Mouse (Mus musculus) neural tube, embryonic 14.5 days (tissue): ENCODE measurements around the gene Ttc28. TPM values are rescaled to one million over a fixed set of nuclear protein-coding genes. Genes with fewer than 3 reads are reported as not detected.

Source experiments
- ATAC-seq: fragments of 200-750 bp; cut with Nextera tagmentation; 2 replicates; pipeline ENCODE4 v1.8.0; 2017; ENCODE audit warnings: low read depth, mild to moderate bottlenecking, moderate TSS enrichment, moderate library complexity
- H3K27ac ChIP-seq: fragments of 300-500 bp; sonication (generic); 2 replicates; pipeline ENCODE4 v1.5.1; 2014; ENCODE audit warnings: low read depth, mild to moderate bottlenecking, control low read depth, low read length, moderate library complexity, mixed read lengths
- H3K27me3 ChIP-seq: fragments of 300-500 bp; sonication (generic); 2 replicates; pipeline ENCODE4 v1.6.1; 2014; ENCODE audit warnings: low read length; ENCODE audit not compliant: control insufficient read depth, insufficient read depth
- H3K36me3 ChIP-seq: fragments of 300-500 bp; sonication (generic); 2 replicates; pipeline ENCODE4 v1.6.1; 2014; ENCODE audit warnings: low read length, mixed read lengths; ENCODE audit not compliant: control insufficient read depth, insufficient read depth
- H3K4me1 ChIP-seq: fragments of 300-500 bp; sonication (generic); 2 replicates; pipeline ENCODE4 v1.6.1; 2014; ENCODE audit warnings: low read length; ENCODE audit not compliant: control insufficient read depth, insufficient read depth
- H3K4me2 ChIP-seq: fragments of 300-500 bp; sonication (generic); 2 replicates; pipeline ENCODE4 v1.6.1; 2014; ENCODE audit warnings: mild to moderate bottlenecking, low read depth, low read length, control low read depth
- H3K4me3 ChIP-seq: fragments of 300-500 bp; sonication (generic); 2 replicates; pipeline ENCODE4 v1.5.1; 2014; ENCODE audit warnings: low read depth, low read length, control low read depth, mixed read lengths
- H3K9ac ChIP-seq: fragments of 300-500 bp; sonication (generic); replicated peaks from 2 replicates; pipeline ENCODE4 v1.6.1; 2014; ENCODE audit warnings: low read depth, mild to moderate bottlenecking, control low read depth, low read length, mixed read lengths
- H3K9me3 ChIP-seq: fragments of 300-500 bp; sonication (generic); 2 replicates; pipeline ENCODE4 v1.6.1; 2016; ENCODE audit warnings: low read length; ENCODE audit not compliant: control insufficient read depth
- WGBS: fragments of 180-500 bp; shearing (Covaris S2); extraction: QIAGEN DNeasy Blood & Tissue Kit; methylation state at CpG from one replicate; pipeline ENCODE4 v1.1.7; 2014; 5-methylcytosine and 5-hydroxymethylcytosine counted together
- polyA plus RNA-seq: library from polyadenylated mRNA; unstranded; fragments of >200 nt; fragmentation: Nextera tagmentation; extraction: Ambion mirVana; gene quantifications from 2 replicates; pipeline ENCODE4 v1.2.1, GENCODE M21; 2014

Ttc28 gene
- polyA plus RNA-seq, 1 experiment from 2014 or later, result 37.6 TPM

- peak overlapping the region; percentile 67 for H3K27ac ChIP-seq
These were observed 348.2 kb downstream of the Ttc28 start for GRCm38 (mm10) chr5:111227850-111228249.

GRCm38 (mm10) chr5:111228302-111229040 is 348.9 kb downstream of the Ttc28 start:
- Histone ChIP-seq H3K27me3 (no peaks in the 10 kb centered on the region), H3K36me3 (peaks cover 12% of the 10 kb centered on the region), H3K9me3 (no peaks in the 10 kb centered on the region), H3K9ac (peak overlapping the region; percentile 16; the same call in 1 of the 2 replicates), H3K4me2 (no peak overlapping the region), H3K4me3 (no peak overlapping the region), H3K4me1 (peaks cover 66% of the 10 kb centered on the region), H3K27ac (peak overlapping the region; percentile 67)
- peak; percentile 47; the same call in 1 of the 2 replicates for ATAC-seq
- WGBS, result 11% methylated on average over 14 of the region's 14 CpGs

More at GRCm38 (mm10) chr5:111227850-111228249, 348.2 kb downstream of the Ttc28 start:
- Histone ChIP-seq H3K36me3 (peaks cover 16% of the 10 kb centered on the region), H3K4me1 (peaks cover 62% of the 10 kb centered on the region), H3K27me3 (no peaks in the 10 kb centered on the region), H3K4me3 (no peak overlapping the region), H3K4me2 (no peak overlapping the region), H3K9ac (0 out of 2 replicates have a peak overlapping the region, but pooled peaks have one; percentile 12), H3K9me3 (no peaks in the 10 kb centered on the region)
- 52% methylated on average over 5 of the region's 5 CpGs for WGBS
- ATAC-seq, result no peak

GRCm38 (mm10) chr5:111229041-111229394 is 349.4 kb downstream of the Ttc28 start:
- no peak overlapping the region for H3K4me3 ChIP-seq
- H3K9ac ChIP-seq, result 0 out of 2 replicates have a peak overlapping the region, but pooled peaks have one; percentile 16
- H3K27ac ChIP-seq, result peak overlapping the region; percentile 67
- H3K36me3 ChIP-seq, result peaks cover 6% of the 10 kb centered on the region
- ATAC-seq, result no peak
- no peak overlapping the region for H3K4me2 ChIP-seq
- peaks cover 64% of the 10 kb centered on the region for H3K4me1 ChIP-seq
- WGBS, result 67% methylated on average over 12 of the region's 12 CpGs
- H3K27me3 ChIP-seq, result no peaks in the 10 kb centered on the region
- no peaks in the 10 kb centered on the region for H3K9me3 ChIP-seq

GRCm38 (mm10) chr5:111229671-111230070 is 350.1 kb downstream of the Ttc28 start:
- Histone ChIP-seq H3K9me3 (no peaks in the 10 kb centered on the region), H3K9ac (no peak overlapping the region), H3K4me1 (peaks cover 60% of the 10 kb centered on the region), H3K4me3 (no peak overlapping the region), H3K27ac (no peak overlapping the region), H3K36me3 (peaks cover 3% of the 10 kb centered on the region), H3K27me3 (no peaks in the 10 kb centered on the region), H3K4me2 (no peak overlapping the region)
- ATAC-seq, result no peak
- 66% methylated on average over 3 of the region's 3 CpGs for WGBS

- Histone ChIP-seq H3K4me1 (peaks cover 51% of the 10 kb centered on the region), H3K4me3 (no peak overlapping the region), H3K9me3 (no peaks in the 10 kb centered on the region), H3K27me3 (no peaks in the 10 kb centered on the region), H3K27ac (no peak overlapping the region), H3K36me3 (peaks cover 7% of the 10 kb centered on the region), H3K4me2 (no peak overlapping the region), H3K9ac (no peak overlapping the region)
- 35% methylated on average over 13 of the region's 13 CpGs for WGBS
- ATAC-seq, result no peak
These were observed 351.4 kb downstream of the Ttc28 start for GRCm38 (mm10) chr5:111231044-111231443.

- H3K4me3 ChIP-seq, result no peak overlapping the region
- peaks cover 8% of the 10 kb centered on the region; the same call in 1 of the 2 replicates for H3K36me3 ChIP-seq
- H3K27ac ChIP-seq, result peak overlapping the region; percentile 48; the same call in 1 of the 2 replicates
- no peak overlapping the region for H3K4me2 ChIP-seq
- peaks cover 49% of the 10 kb centered on the region for H3K4me1 ChIP-seq
- 0 out of 2 replicates have a peak, but pooled peaks have one; percentile 32 for ATAC-seq
- H3K9me3 ChIP-seq, result no peaks in the 10 kb centered on the region
- WGBS, result 16% methylated on average over 1 of the region's 1 CpGs
- no peaks in the 10 kb centered on the region for H3K27me3 ChIP-seq
- no peak overlapping the region for H3K9ac ChIP-seq
These were observed 352.2 kb downstream of the Ttc28 start for GRCm38 (mm10) chr5:111231769-111232168.

- WGBS, result 64% methylated on average over 24 of the region's 24 CpGs
- ATAC-seq, result no peak
- Histone ChIP-seq H3K4me3 (no peak overlapping the region), H3K27me3 (no peaks in the 10 kb centered on the region), H3K36me3 (peaks cover 14% of the 10 kb centered on the region), H3K4me2 (no peak overlapping the region), H3K9ac (no peak overlapping the region; the same call in 1 of the 2 replicates), H3K9me3 (no peaks in the 10 kb centered on the region), H3K27ac (peak overlapping the region; percentile 29; the same call in 1 of the 2 replicates), H3K4me1 (peaks cover 35% of the 10 kb centered on the region)
These were observed 353.6 kb downstream of the Ttc28 start for GRCm38 (mm10) chr5:111233022-111233709.

- H3K27ac ChIP-seq, result no peak overlapping the region
- peaks cover 20% of the 10 kb centered on the region; the same call in 1 of the 2 replicates for H3K4me1 ChIP-seq
- H3K9me3 ChIP-seq, result no peaks in the 10 kb centered on the region
- WGBS, result 86% methylated on average over 12 of the region's 12 CpGs
- H3K4me3 ChIP-seq, result no peak overlapping the region
- H3K27me3 ChIP-seq, result no peaks in the 10 kb centered on the region
- ATAC-seq, result no peak
- no peak overlapping the region for H3K9ac ChIP-seq
- peaks cover 17% of the 10 kb centered on the region for H3K36me3 ChIP-seq
- no peak overlapping the region for H3K4me2 ChIP-seq
These were observed 355.5 kb downstream of the Ttc28 start for GRCm38 (mm10) chr5:111235131-111235530.

- H3K9me3 ChIP-seq, result no peaks in the 10 kb centered on the region
- H3K9ac ChIP-seq, result no peak overlapping the region
- peaks cover 17% of the 10 kb centered on the region for H3K36me3 ChIP-seq
- H3K27me3 ChIP-seq, result no peaks in the 10 kb centered on the region
- no peak overlapping the region for H3K4me2 ChIP-seq
- ATAC-seq, result no peak
- no peak overlapping the region for H3K4me3 ChIP-seq
- 79% methylated on average over 9 of the region's 9 CpGs for WGBS
- H3K27ac ChIP-seq, result no peak overlapping the region
- H3K4me1 ChIP-seq, result 0 out of 2 replicates have a peak, but pooled peaks cover 10% of the 10 kb centered on the region
These were observed 357.6 kb downstream of the Ttc28 start for GRCm38 (mm10) chr5:111237176-111237636.
